29 mouse cellular contexts compared by ENCODE assay signal in genomic region chr3:131983292-131983691, GRCm38 (mm10).
"Had no signal": no experiment of that assay in that cellular context is flagged by ENCODE, and none has a peak within 500 bp of the region (broad histone marks: within the 10 kb centered on the region; RNA-seq: fewer than 3 reads in every experiment).

No protein-coding gene starts in this region.

- H3K4me3 ChIP-seq: embryonic facial prominence, embryonic 12.5 days; embryonic facial prominence, embryonic 13.5 days; embryonic facial prominence, embryonic 15.5 days; erythroblast, embryonic 14.5 days; forebrain, embryonic 10.5 days; forebrain, embryonic 12.5 days; forebrain, embryonic 13.5 days; forebrain, embryonic 15.5 days; gastrocnemius, adult 2 months; heart, adult 2 months; heart, embryonic 10.5 days had no signal

- ATAC-seq: forebrain, embryonic 13.5 days; forebrain, embryonic 14.5 days; forebrain, embryonic 15.5 days; forebrain, embryonic 16.5 days; forebrain, postnatal 0 days had no signal

- H3K4me1 ChIP-seq: embryonic facial prominence, embryonic 15.5 days; forebrain, embryonic 10.5 days; forebrain, embryonic 12.5 days; forebrain, embryonic 13.5 days; forebrain, embryonic 15.5 days; heart, embryonic 10.5 days had no signal

- H3K27me3 ChIP-seq: embryonic facial prominence, embryonic 13.5 days; embryonic facial prominence, embryonic 15.5 days; forebrain, embryonic 12.5 days; forebrain, embryonic 13.5 days; forebrain, embryonic 15.5 days had no signal

- H3K9me3 ChIP-seq: embryonic facial prominence, embryonic 12.5 days; embryonic facial prominence, embryonic 13.5 days; embryonic facial prominence, embryonic 15.5 days; forebrain, embryonic 10.5 days; forebrain, embryonic 12.5 days; forebrain, embryonic 13.5 days; forebrain, embryonic 15.5 days; heart, embryonic 10.5 days had no signal

- H3K9ac ChIP-seq: embryonic facial prominence, embryonic 12.5 days; embryonic facial prominence, embryonic 13.5 days; embryonic facial prominence, embryonic 15.5 days; forebrain, embryonic 12.5 days; forebrain, embryonic 13.5 days; forebrain, embryonic 15.5 days; forebrain, postnatal 0 days had no signal

- H3K36me3 ChIP-seq: embryonic facial prominence, embryonic 12.5 days; embryonic facial prominence, embryonic 13.5 days; embryonic facial prominence, embryonic 15.5 days; forebrain, embryonic 10.5 days; forebrain, embryonic 12.5 days; forebrain, embryonic 15.5 days; heart, embryonic 10.5 days had no signal

- DNase-seq: cerebellum, adult 18-20 months; cerebellum, adult 2 months; cerebellum, adult 8-10 months; cerebellum, adult 9-10 months; cerebellum, adult 9-11 months; cerebellum, postnatal 10 days; cerebellum, postnatal 14 days; cerebellum, postnatal 36 days; embryo, embryonic 11 days; forebrain, postnatal 0 days; gastrocnemius, adult 2 months; gastrocnemius, postnatal 10 days; gastrocnemius, postnatal 14 days; gastrocnemius, postnatal 25 days; gastrocnemius, postnatal 36 days; heart, adult 11 months; heart, adult 18-20 months; heart, adult 2 months had no signal

- H3K27ac ChIP-seq: embryonic facial prominence, embryonic 12.5 days; embryonic facial prominence, embryonic 13.5 days; embryonic facial prominence, embryonic 15.5 days; forebrain, embryonic 10.5 days; forebrain, embryonic 12.5 days; forebrain, embryonic 13.5 days; forebrain, embryonic 15.5 days; gastrocnemius, adult 2 months; heart, adult 2 months; heart, embryonic 10.5 days had no signal

- H3K4me2 ChIP-seq: embryonic facial prominence, embryonic 12.5 days; embryonic facial prominence, embryonic 13.5 days; embryonic facial prominence, embryonic 15.5 days; forebrain, embryonic 12.5 days; forebrain, embryonic 13.5 days; forebrain, embryonic 15.5 days had no signal
